Mouse (Mus musculus): ENCODE data around the gene Slamf9. TPM values are rescaled to one million over a fixed set of nuclear protein-coding genes. Genes with fewer than 3 reads are reported as not detected.

Slamf9 gene
- polyA plus RNA-seq, 1 experiment, result 1.4 TPM

DNA sequence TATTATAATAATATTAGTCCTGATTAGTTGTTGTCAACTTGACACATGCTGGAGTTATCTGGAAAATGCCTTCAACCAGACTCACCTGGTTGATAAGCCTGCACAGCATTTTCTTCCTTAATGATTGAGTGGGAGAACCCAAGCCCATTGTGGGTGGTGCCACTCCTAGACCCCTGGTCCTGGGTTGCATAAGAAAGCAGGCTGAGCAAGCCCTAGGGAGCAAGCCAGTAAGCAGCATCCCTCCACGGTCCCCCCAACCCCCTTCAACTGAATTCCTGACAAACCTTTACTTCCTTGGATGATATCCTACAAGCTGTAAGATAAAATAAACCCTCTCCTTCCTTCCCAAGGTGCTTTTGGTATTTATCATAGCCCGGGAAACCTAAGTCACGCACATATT lies 18.0 kb upstream of the Slamf9 start:
- TF ChIP-seq CTCF (IDR thresholded peaks at IDR 0.05; ENCODE audit: extremely low read depth, insufficient read depth, low read length) (no peak), POLR2A (IDR thresholded peaks at IDR 0.05; ENCODE audit: extremely low read depth, insufficient read depth, low read length) (no peak)
- Histone ChIP-seq H3K4me3 (ENCODE audit: insufficient read depth, low read length) (no peak overlapping the region), H3K4me1 (ENCODE audit: control insufficient read depth, insufficient read depth, low read length) (no peaks in the 10 kb centered on the region), H3K27ac (ENCODE audit: insufficient read depth, low read length) (no peak overlapping the region)

DNA sequence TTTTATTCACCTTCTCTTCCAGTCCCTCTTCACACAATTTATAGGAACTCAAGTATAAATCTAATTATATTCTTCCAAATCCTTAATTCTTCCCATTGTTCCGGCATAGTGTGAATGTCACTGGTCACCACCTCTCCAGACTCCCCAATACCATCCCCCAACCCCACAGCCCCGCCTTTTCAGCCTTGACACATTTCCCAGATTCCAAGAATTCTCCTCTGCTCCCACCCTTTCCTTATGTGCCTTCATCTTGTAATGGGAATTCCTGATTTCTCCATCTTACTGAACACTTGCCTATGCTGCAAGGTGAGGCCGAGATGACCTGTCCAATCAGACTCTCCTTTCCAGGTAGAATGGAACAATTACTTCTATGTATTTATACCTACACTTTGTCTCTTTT lies 17.1 kb upstream of the Slamf9 start:
- TF ChIP-seq POLR2A (IDR thresholded peaks at IDR 0.05; ENCODE audit: extremely low read depth, insufficient read depth, low read length), result no peak
- no peak for TF ChIP-seq CTCF (IDR thresholded peaks at IDR 0.05; ENCODE audit: extremely low read depth, insufficient read depth, low read length)
- H3K27ac ChIP-seq (ENCODE audit: insufficient read depth, low read length), result no peak overlapping the region
- H3K4me3 ChIP-seq (ENCODE audit: insufficient read depth, low read length), result no peak overlapping the region
- no peaks in the 10 kb centered on the region for H3K4me1 ChIP-seq (ENCODE audit: control insufficient read depth, insufficient read depth, low read length)

DNA sequence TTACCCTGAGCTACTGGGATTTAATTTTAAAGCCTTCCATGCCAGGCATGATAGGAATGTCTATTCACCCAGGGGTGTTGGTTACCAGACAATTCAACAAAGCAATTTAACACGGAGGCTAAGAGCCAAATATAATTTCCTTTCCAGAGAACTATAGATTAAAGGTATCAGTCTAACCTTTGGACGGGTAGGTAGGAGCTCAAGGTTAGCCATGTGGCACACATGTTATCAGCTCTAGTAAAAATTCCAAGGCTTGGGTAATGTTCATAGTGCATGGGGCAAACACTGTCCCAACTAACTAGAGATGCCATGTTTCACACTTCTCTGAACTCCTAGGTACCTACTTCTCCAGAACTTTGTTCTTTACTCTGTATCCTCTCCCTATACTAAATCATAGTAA lies 13.6 kb upstream of the Slamf9 start:
- TF ChIP-seq POLR2A (IDR thresholded peaks at IDR 0.05; ENCODE audit: extremely low read depth, insufficient read depth, low read length) (no peak), CTCF (IDR thresholded peaks at IDR 0.05; ENCODE audit: extremely low read depth, insufficient read depth, low read length) (no peak)
- no peak overlapping the region for H3K4me3 ChIP-seq (ENCODE audit: insufficient read depth, low read length)
- H3K27ac ChIP-seq (ENCODE audit: insufficient read depth, low read length), result no peak overlapping the region
- no peaks in the 10 kb centered on the region for H3K4me1 ChIP-seq (ENCODE audit: control insufficient read depth, insufficient read depth, low read length)

DNA sequence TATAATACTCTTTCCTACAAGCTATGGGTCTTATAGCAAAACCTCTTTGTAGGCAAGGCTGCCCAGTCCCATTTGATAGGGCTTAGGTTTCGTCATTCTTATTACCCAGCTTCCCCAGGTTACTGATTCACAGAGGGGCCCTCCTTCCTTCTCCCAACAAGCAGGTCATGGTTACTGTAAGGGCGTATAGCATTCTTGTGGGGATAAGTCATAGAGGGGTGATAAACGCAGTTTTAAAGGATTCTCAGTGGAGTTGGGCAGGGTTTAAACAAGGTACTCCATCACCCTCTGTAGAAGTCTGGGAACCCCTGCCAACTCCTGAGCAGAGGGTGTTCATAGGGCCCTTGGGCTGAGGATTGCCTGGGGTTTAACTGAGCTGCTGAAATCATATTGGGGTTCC lies 12.6 kb upstream of the Slamf9 start:
- Histone ChIP-seq H3K4me1 (ENCODE audit: control insufficient read depth, insufficient read depth, low read length) (no peaks in the 10 kb centered on the region), H3K4me3 (ENCODE audit: insufficient read depth, low read length) (no peak overlapping the region), H3K27ac (ENCODE audit: insufficient read depth, low read length) (no peak overlapping the region)
- TF ChIP-seq POLR2A (IDR thresholded peaks at IDR 0.05; ENCODE audit: extremely low read depth, insufficient read depth, low read length), result no peak
- no peak for TF ChIP-seq CTCF (IDR thresholded peaks at IDR 0.05; ENCODE audit: extremely low read depth, insufficient read depth, low read length)

DNA sequence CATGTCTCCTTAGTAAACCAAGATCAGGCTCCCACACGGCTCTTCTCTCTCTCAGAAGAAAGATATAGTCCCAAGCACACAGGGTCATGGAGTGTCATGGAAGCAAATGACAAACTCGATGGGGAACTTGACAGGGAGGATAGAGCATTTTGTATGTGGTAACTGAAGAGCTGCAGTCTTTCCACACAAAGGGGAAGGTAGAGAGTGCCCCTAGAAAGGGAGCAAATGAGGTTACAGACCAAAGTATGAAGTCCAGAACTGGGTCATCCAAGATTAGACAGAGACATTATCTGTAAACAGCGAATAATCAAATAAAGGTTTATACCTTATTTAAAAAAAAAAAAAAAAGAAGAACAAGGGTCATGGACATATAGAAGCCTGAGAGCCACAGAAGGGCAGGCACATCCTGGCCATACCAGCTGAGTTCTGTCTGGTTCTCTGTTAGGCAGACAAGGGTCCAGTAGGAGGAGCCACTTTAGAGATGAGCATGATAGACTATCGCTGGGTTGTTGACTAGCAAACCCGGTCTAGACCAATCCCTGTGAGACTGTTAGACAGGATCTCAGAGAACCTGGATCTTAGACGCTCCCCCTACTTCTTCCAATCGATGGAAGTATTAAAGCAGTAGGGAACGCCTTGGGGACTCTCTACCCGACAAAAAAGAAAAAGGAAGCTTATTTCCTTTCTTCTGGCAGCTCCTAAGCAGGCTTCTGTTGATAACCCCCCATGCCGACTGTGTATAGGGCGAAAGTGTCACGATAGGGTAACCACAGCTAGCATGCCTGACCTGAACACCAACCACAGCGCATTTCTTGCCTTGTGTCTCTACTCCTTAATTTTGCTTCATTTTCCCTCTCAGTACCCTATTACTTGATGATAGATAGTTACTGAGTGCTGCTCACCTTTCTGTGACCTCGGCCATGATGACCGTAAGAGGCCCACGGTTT lies 11.5 kb upstream of the Slamf9 start:
- no peak overlapping the region for H3K4me3 ChIP-seq (ENCODE audit: insufficient read depth, low read length)
- no peaks in the 10 kb centered on the region for H3K4me1 ChIP-seq (ENCODE audit: control insufficient read depth, insufficient read depth, low read length)
- no peak for TF ChIP-seq POLR2A (IDR thresholded peaks at IDR 0.05; ENCODE audit: extremely low read depth, insufficient read depth, low read length)
- no peak overlapping the region for H3K27ac ChIP-seq (ENCODE audit: insufficient read depth, low read length)

DNA sequence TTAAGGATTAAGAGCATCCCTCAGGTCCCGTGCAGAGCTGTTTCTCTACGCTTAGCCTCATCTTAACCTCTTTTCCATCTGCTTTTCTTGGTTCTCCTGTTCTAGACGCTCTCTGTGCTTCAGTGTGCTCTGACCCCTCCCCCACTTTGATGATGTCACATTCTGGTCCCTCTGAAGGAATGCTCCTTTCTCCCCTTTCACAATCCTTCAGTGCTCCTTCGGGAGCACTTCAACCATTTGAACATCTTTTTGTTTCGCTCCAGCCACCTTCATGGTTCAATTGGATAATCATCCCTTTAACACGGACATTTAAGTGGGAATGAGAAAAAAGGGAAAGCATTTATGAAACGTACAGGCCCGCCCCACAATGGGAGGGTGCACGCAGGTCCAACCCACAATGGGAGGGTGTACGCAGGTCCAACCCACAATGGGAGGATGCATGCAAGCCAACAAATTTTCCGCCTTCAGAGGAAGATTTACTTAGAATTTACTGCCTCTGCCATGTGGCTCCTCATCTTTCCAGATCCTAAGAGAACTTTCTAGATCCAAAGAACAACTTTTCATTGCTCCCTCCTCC lies 6.8 kb upstream of the Slamf9 start:
- TF ChIP-seq CTCF (IDR thresholded peaks at IDR 0.05; ENCODE audit: extremely low read depth, insufficient read depth, low read length) (no peak), POLR2A (IDR thresholded peaks at IDR 0.05; ENCODE audit: extremely low read depth, insufficient read depth, low read length) (no peak)
- H3K4me1 ChIP-seq (ENCODE audit: control insufficient read depth, insufficient read depth, low read length), result no peaks in the 10 kb centered on the region
- H3K4me3 ChIP-seq (ENCODE audit: insufficient read depth, low read length), result no peak overlapping the region
- H3K27ac ChIP-seq (ENCODE audit: insufficient read depth, low read length), result no peak overlapping the region

DNA sequence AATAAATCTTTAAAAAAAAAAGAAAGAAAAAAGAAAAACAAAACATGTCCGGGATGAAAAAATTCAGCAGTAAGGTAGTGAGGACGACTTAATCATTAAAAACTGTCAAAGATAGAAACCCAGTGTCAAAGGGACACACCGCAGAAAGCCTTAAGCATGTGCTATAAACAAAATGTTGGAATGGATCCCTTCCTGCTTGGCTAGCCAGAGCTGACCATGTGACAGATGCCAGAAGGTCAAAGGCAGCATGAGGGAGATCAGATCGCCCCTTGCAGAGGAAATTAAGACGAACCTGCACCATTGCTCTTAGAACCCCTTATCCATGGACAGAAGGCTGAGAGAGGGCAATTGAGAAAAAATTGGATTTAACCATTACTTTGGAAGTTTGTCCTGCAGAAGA lies 5.8 kb upstream of the Slamf9 start:
- no peak overlapping the region for H3K4me3 ChIP-seq (ENCODE audit: insufficient read depth, low read length)
- H3K4me1 ChIP-seq (ENCODE audit: control insufficient read depth, insufficient read depth, low read length), result no peaks in the 10 kb centered on the region
- no peak for TF ChIP-seq POLR2A (IDR thresholded peaks at IDR 0.05; ENCODE audit: extremely low read depth, insufficient read depth, low read length)
- H3K27ac ChIP-seq (ENCODE audit: insufficient read depth, low read length), result no peak overlapping the region

DNA sequence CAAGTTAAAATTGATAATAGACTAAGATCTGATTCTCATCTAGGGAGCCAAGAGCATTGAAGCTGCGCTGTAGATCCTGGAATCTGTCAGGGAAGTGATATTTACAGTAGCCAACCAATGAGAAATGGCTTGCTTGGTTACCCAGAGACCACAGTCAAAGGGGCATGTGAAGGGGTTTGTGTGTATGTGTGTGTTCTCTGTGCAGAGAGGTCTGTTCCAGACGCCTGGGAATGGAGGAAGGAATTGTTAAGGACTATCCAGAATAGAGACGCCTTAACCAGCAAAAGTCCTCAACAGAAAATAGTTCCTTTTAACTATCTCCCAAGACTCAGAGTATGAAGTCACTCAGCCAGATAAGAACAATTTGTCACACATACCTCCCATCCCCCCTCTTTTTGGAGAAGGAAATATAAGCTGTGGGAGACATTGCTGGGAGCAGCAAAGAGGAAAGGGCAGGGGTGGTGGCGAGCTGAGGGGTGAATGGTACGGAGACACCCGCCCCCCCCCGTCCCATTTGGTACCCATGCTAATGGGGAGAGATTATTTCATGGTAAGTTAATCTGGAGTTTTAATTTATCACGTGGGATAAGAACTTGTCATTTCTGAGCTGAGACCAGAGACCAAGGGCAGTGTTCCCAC lies 5.2 kb upstream of the Slamf9 start:
- Histone ChIP-seq H3K4me3 (ENCODE audit: insufficient read depth, low read length) (no peak overlapping the region), H3K27ac (ENCODE audit: insufficient read depth, low read length) (no peak overlapping the region), H3K4me1 (ENCODE audit: control insufficient read depth, insufficient read depth, low read length) (no peaks in the 10 kb centered on the region; the same call in 1 of the 2 replicates)
- no peak for TF ChIP-seq POLR2A (IDR thresholded peaks at IDR 0.05; ENCODE audit: extremely low read depth, insufficient read depth, low read length)
- TF ChIP-seq CTCF (IDR thresholded peaks at IDR 0.05; ENCODE audit: extremely low read depth, insufficient read depth, low read length), result no peak

DNA sequence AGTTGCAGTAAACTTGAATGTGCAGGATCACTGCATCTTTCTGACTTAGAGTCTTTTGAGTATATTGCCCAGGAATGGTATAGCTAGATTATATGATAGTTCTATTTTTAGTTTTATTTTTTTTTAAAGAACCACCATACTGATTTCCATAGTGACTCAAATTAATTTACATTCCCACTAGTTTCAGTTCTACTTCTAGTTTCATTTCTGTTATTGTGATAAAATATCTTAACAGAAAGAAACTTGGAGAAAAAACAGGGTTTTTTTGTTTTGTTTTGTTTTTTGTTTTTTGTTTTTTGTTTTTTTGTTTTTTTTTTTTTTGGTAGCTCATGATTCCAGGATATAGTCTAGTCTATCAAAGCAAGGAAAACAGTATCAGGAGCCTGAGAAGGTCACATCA lies 2.2 kb upstream of the Slamf9 start:
- Histone ChIP-seq H3K4me1 (ENCODE audit: control insufficient read depth, insufficient read depth, low read length) (no peaks in the 10 kb centered on the region; the same call in 1 of the 2 replicates), H3K27ac (ENCODE audit: insufficient read depth, low read length) (no peak overlapping the region), H3K4me3 (ENCODE audit: insufficient read depth, low read length) (no peak overlapping the region)
- TF ChIP-seq POLR2A (IDR thresholded peaks at IDR 0.05; ENCODE audit: extremely low read depth, insufficient read depth, low read length), result no peak
- no peak for TF ChIP-seq CTCF (IDR thresholded peaks at IDR 0.05; ENCODE audit: extremely low read depth, insufficient read depth, low read length)

DNA sequence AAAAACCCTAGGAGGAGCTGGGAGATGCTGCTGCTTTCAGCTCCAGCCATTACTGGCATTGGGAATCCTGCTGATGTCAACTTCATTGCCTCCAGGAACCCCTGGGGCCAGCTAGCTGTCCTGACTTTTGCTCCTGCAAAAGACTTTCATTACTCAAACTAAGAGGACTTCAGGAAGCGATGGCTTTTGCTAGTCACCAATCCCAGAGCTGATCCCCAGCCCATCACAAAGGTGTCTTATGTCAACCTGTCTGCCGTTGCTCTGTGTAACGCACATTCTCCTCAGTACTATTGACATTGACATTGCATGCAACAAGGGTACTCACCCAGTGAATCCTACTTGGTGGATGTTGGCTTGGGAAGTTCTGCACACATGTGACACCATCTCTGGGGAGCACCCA lies 962 bp upstream of the Slamf9 start:
- H3K4me3 ChIP-seq (ENCODE audit: insufficient read depth, low read length), result no peak overlapping the region
- no peaks in the 10 kb centered on the region; the same call in 1 of the 2 replicates for H3K4me1 ChIP-seq (ENCODE audit: control insufficient read depth, insufficient read depth, low read length)
- TF ChIP-seq CTCF (IDR thresholded peaks at IDR 0.05; ENCODE audit: extremely low read depth, insufficient read depth, low read length) (no peak), POLR2A (IDR thresholded peaks at IDR 0.05; ENCODE audit: extremely low read depth, insufficient read depth, low read length) (no peak)
- no peak overlapping the region for H3K27ac ChIP-seq (ENCODE audit: insufficient read depth, low read length)
